Mouse (Mus musculus) C2C12 (cell line): Measurements from ENCODE around the gene Pbx1. TPM values are rescaled to one million over a fixed set of nuclear protein-coding genes. Genes with fewer than 3 reads are reported as not detected.
A peak's percentile ranks its signal among the peaks of the same experiment; 100 is the strongest.

Experiments used
- H3K27me3 ChIP-seq: one replicate; pipeline ENCODE4 v1.6.1; 2011; ENCODE audit not compliant: control insufficient read depth, insufficient read depth, insufficient read length
- H3K36me3 ChIP-seq: one replicate; pipeline ENCODE4 v1.6.1; 2011; ENCODE audit not compliant: control insufficient read depth, insufficient read depth
- H3K4me3 ChIP-seq: one replicate; pipeline ENCODE4 v1.5.1; 2011; ENCODE audit warnings: mild to moderate bottlenecking, control low read depth; ENCODE audit not compliant: poor library complexity, insufficient read depth, severe bottlenecking
- H3K79me2 ChIP-seq: one replicate; pipeline ENCODE4 v1.6.1; 2011; ENCODE audit not compliant: control insufficient read depth, insufficient read depth
- H3K79me3 ChIP-seq: one replicate; pipeline ENCODE4 v1.6.1; 2011; ENCODE audit warnings: low read depth, control low read depth
- H3ac ChIP-seq: one replicate; pipeline ENCODE3; 2011; ENCODE audit warnings: low read depth; ENCODE audit not compliant: control insufficient read depth, insufficient read length
- CEBPB ChIP-seq: IDR thresholded peaks from one replicate; pipeline ENCODE4 v1.6.1; 2011; ENCODE audit warnings: low read depth, mild to moderate bottlenecking, control low read depth, moderate library complexity
- CTCF ChIP-seq: IDR thresholded peaks from one replicate; pipeline ENCODE4 v1.5.1; 2011; ENCODE audit not compliant: control insufficient read depth, insufficient read depth, insufficient read length
- FOSL1 ChIP-seq: IDR thresholded peaks from one replicate; pipeline ENCODE4 v1.8.0; 2011; ENCODE audit warnings: mild to moderate bottlenecking, low read length; ENCODE audit not compliant: poor library complexity, insufficient read depth, severe bottlenecking
- MAX ChIP-seq: IDR thresholded peaks from one replicate; pipeline ENCODE4 v1.6.1; 2011; ENCODE audit warnings: mild to moderate bottlenecking, control low read depth
- MYOD1 ChIP-seq: IDR thresholded peaks from one replicate; pipeline ENCODE4 v1.6.1; 2011; ENCODE audit warnings: low read depth; ENCODE audit not compliant: control insufficient read depth, insufficient read length
- MYOG ChIP-seq: IDR thresholded peaks from one replicate; pipeline ENCODE4 v1.6.1; 2011; ENCODE audit not compliant: control insufficient read depth, insufficient read length; ENCODE audit errors: extremely low read depth
- USF1 ChIP-seq: IDR thresholded peaks from one replicate; pipeline ENCODE4 v1.6.1; 2011; ENCODE audit warnings: low read depth, mild to moderate bottlenecking, control low read depth, moderate library complexity
- polyA plus RNA-seq: library from polyadenylated mRNA; unstranded; fragments of >200 nt; fragmentation: generic; extraction: Trizol; gene quantifications from one replicate; pipeline ENCODE4 v1.2.1, GENCODE M21; 2012; ENCODE audit warnings: missing spikeins

Gene Pbx1
- polyA plus RNA-seq, 1 experiment, result 29.4 TPM

GRCm38 (mm10) chr1:168473255-168474069 is 41.4 kb upstream of the Pbx1 start:
- Histone ChIP-seq H3ac (no peak overlapping the region), H3K36me3 (no peaks in the 10 kb centered on the region), H3K79me3 (no peaks in the 10 kb centered on the region), H3K79me2 (no peaks in the 10 kb centered on the region), H3K27me3 (no peaks in the 10 kb centered on the region), H3K4me3 (no peak overlapping the region)
- TF ChIP-seq MYOD1 (no peak), CEBPB (no peak), CTCF (no peak), FOSL1 (no peak), MAX (no peak), USF1 (no peak), MYOG (no peak)

- Histone ChIP-seq H3K79me3 (no peaks in the 10 kb centered on the region), H3K4me3 (no peak overlapping the region), H3K27me3 (no peaks in the 10 kb centered on the region), H3ac (no peak overlapping the region), H3K79me2 (no peaks in the 10 kb centered on the region), H3K36me3 (no peaks in the 10 kb centered on the region)
- TF ChIP-seq FOSL1 (no peak), MYOG (no peak), CEBPB (peak; percentile 51)
Measured at GRCm38 (mm10) chr1:168472545-168473254, 40.6 kb upstream of the Pbx1 start.

DNA sequence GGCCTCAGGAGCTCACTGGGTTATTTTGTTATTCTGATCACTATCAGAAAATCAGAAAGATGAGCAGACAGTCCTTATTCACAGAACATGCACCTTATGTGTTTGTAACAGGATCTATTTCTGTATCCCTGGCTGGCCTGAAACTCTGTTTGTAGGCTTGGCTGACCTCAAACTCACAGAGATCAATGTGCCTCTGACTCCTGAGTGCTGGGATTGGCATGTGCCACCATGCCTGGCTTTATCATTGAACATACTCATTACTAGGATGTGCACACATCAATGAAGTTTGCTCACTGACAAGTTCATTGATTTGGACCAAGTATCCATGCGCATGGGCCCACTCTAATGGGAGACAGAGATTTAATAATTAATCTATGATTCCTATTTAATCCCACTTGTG is 27.4 kb upstream of the Pbx1 start:
- Histone ChIP-seq H3K27me3 (no peaks in the 10 kb centered on the region), H3ac (no peak overlapping the region), H3K79me2 (no peaks in the 10 kb centered on the region), H3K36me3 (no peaks in the 10 kb centered on the region), H3K79me3 (no peaks in the 10 kb centered on the region), H3K4me3 (no peak overlapping the region)
- TF ChIP-seq CEBPB (no peak), FOSL1 (no peak), USF1 (no peak), MAX (no peak), MYOG (no peak), MYOD1 (no peak), CTCF (no peak)

DNA sequence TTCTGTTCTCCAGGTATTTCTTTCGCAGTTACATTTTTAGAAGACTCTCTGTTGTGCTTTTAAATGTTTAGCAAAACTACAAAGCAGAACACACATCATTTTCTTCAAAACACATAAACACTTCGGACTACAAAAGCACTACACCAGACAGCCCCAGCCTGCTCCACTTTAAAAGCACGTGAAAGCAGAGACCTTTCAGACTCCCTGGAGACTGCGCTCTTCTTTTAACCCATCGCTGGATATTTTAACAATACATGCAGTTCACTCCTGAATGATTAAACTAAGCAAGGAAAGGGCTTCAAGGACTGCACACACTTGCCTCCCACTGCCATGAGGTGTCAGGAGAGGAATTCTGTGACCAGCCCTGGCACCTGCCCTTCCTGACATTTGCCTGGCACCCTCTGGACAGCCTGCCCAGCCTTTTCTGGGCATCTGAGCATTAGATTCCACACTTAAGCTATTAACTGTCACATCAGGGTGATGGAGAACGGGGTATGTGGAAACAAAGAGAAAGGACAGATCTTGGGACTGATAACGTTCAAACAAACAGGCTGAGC is 25.2 kb upstream of the Pbx1 start:
- Histone ChIP-seq H3ac (no peak overlapping the region), H3K4me3 (no peak overlapping the region), H3K79me3 (no peaks in the 10 kb centered on the region), H3K79me2 (no peaks in the 10 kb centered on the region), H3K27me3 (no peaks in the 10 kb centered on the region), H3K36me3 (no peaks in the 10 kb centered on the region)
- TF ChIP-seq MYOD1 (no peak), FOSL1 (no peak), USF1 (no peak), MAX (no peak), CTCF (no peak), MYOG (no peak)

- H3K4me3 ChIP-seq, result no peak overlapping the region
- no peak overlapping the region for H3ac ChIP-seq
- H3K79me3 ChIP-seq, result no peaks in the 10 kb centered on the region
- H3K36me3 ChIP-seq, result no peaks in the 10 kb centered on the region
- H3K79me2 ChIP-seq, result no peaks in the 10 kb centered on the region
- H3K27me3 ChIP-seq, result no peaks in the 10 kb centered on the region
- TF ChIP-seq MAX (no peak), CEBPB (no peak), MYOG (no peak), MYOD1 (no peak), FOSL1 (no peak), USF1 (no peak), CTCF (no peak)
Measured at GRCm38 (mm10) chr1:168455178-168455577, 23.1 kb upstream of the Pbx1 start.
